Mouse (Mus musculus): ENCODE results near the gene Iqch. TPM values are rescaled to one million over a fixed set of nuclear protein-coding genes. Genes with fewer than 3 reads are reported as not detected.

Gene Iqch
- total and polyA plus RNA-seq, 2 experiments from 2014 or later = 0.20 TPM; not detected in 1

DNA sequence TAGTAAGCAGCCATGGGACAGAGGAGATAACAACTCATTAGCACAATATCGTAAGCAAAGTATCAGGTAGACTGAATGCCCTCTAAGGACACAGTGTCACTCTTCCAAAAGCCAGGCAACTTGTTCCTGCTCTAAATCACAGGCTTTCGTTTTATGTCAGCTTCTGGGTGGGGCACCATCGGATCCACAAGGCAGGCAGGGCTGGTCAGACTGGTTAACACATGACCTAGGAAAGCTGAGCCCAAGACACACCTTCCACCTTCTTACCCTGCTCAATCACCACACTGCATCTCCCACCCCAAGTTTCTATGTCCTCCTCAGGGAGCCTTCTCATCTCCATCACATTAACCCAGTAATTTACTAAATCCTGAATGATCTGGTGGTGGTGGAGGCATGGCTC lies 136.7 kb downstream of the Iqch start:
- WGBS = 88% methylated on average over 3 of the region's 3 CpGs
- ATAC-seq (ENCODE audit: low FRiP score) = no peak
- no peaks in the 10 kb centered on the region for H3K9me3 ChIP-seq (ENCODE audit: low read length)
- H3K4me2 ChIP-seq (ENCODE audit: low read depth, low read length, poor library complexity, severe bottlenecking) = no peak overlapping the region
- no peak overlapping the region for H3K9ac ChIP-seq (replicated peaks; ENCODE audit: low read length, poor library complexity, severe bottlenecking)
- no peak overlapping the region for H3K27ac ChIP-seq (ENCODE audit: low read depth, low read length)
- no peak for TF ChIP-seq CTCF (IDR thresholded peaks at IDR 0.05)
- DNase-seq (ENCODE audit: low spot score) = no peak
- H3K27me3 ChIP-seq (ENCODE audit: insufficient read depth, low read length) = no peaks in the 10 kb centered on the region
- H3K4me3 ChIP-seq (ENCODE audit: low read depth, low read length) = no peak overlapping the region
- no peaks in the 10 kb centered on the region for H3K36me3 ChIP-seq (ENCODE audit: insufficient read depth, low read length)
- no peaks in the 10 kb centered on the region for H3K4me1 ChIP-seq (ENCODE audit: insufficient read depth, low read length)

DNA sequence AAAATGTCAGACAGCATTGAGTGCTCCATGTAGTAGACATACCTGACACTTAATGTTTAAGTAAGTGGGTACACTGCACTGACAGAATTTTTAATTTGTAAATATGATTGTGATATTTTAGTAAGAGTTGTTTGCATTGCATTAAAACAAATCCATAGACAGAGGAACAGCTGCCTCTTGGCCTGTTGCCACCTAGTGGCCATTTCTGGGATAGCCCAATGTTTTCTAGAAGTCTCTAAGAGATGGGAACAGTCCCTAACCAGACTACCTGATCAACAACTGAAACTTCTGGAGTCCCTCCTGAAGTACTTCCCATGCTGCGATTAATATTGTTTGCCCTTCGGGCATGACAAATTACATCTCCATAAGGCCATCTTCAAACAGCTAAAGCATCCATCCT lies 140.0 kb downstream of the Iqch start:
- peak; percentile 85 for DNase-seq (ENCODE audit: low spot score)
- H3K27ac ChIP-seq (ENCODE audit: low read depth, low read length) = no peak overlapping the region
- no peak overlapping the region for H3K4me2 ChIP-seq (ENCODE audit: low read depth, low read length, poor library complexity, severe bottlenecking)
- no peak overlapping the region for H3K9ac ChIP-seq (replicated peaks; ENCODE audit: low read length, poor library complexity, severe bottlenecking)
- 60% methylated on average over 2 of the region's 2 CpGs for WGBS
- TF ChIP-seq CTCF (IDR thresholded peaks at IDR 0.05) = peak; percentile 90
- ATAC-seq (ENCODE audit: low FRiP score) = no peak
- no peak overlapping the region for H3K4me3 ChIP-seq (ENCODE audit: low read depth, low read length)
- H3K4me1 ChIP-seq (ENCODE audit: insufficient read depth, low read length) = no peaks in the 10 kb centered on the region
- H3K36me3 ChIP-seq (ENCODE audit: insufficient read depth, low read length) = no peaks in the 10 kb centered on the region
- no peaks in the 10 kb centered on the region for H3K27me3 ChIP-seq (ENCODE audit: insufficient read depth, low read length)
- no peaks in the 10 kb centered on the region for H3K9me3 ChIP-seq (ENCODE audit: low read length)

DNA sequence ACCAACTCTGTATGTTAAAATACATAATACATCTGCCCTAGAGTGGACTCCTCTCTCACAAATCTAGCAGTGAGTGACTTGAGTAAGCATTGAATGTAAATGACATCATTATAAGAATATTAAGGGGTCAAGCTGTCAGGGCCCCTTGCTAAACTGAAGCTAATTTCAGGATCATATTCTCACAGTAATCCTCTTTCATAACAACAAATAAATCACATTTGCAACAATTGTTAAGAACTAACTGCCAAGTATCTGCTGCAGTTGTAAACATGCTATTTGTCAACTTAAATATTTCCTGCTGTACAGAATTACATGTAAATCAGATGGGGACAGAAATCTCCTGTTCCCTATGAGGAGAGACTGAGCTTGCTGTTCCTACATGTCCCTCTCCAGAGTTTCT lies 145.9 kb downstream of the Iqch start:
- Histone ChIP-seq H3K27me3 (ENCODE audit: insufficient read depth, low read length) (no peaks in the 10 kb centered on the region), H3K4me3 (ENCODE audit: low read depth, low read length) (no peak overlapping the region), H3K4me2 (ENCODE audit: low read depth, low read length, poor library complexity, severe bottlenecking) (no peak overlapping the region), H3K36me3 (ENCODE audit: insufficient read depth, low read length) (no peaks in the 10 kb centered on the region), H3K4me1 (ENCODE audit: insufficient read depth, low read length) (no peaks in the 10 kb centered on the region), H3K9me3 (ENCODE audit: low read length) (no peaks in the 10 kb centered on the region), H3K27ac (ENCODE audit: low read depth, low read length) (no peak overlapping the region), H3K9ac (replicated peaks; ENCODE audit: low read length, poor library complexity, severe bottlenecking) (no peak overlapping the region)
- TF ChIP-seq CTCF (IDR thresholded peaks at IDR 0.05) = no peak
- ATAC-seq (ENCODE audit: low FRiP score) = no peak
- DNase-seq (ENCODE audit: low spot score) = no peak

DNA sequence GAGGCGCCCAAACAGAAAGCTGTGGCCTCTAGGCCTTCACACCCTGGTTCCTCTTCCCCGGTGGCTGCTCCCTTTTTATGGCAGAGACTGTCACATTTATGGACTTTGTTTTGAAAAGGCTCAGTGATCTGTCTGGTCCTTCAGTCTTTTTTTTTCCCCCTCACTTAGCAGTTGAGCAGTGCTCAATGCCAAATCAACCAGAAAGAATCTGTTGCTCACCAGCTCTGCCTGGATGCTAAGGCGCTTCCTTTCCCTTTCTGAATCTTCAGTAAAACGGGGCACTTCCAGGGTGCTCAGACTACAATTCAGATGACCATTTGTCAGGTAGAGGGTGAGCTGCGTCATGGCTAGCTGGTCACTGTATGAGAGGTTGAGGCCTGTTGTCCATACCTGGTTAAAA lies 148.0 kb downstream of the Iqch start:
- Histone ChIP-seq H3K27me3 (ENCODE audit: insufficient read depth, low read length) (no peaks in the 10 kb centered on the region), H3K4me3 (ENCODE audit: low read depth, low read length) (no peak overlapping the region), H3K27ac (ENCODE audit: low read depth, low read length) (no peak overlapping the region), H3K9ac (replicated peaks; ENCODE audit: low read length, poor library complexity, severe bottlenecking) (no peak overlapping the region), H3K4me1 (ENCODE audit: insufficient read depth, low read length) (no peaks in the 10 kb centered on the region), H3K4me2 (ENCODE audit: low read depth, low read length, poor library complexity, severe bottlenecking) (no peak overlapping the region), H3K36me3 (ENCODE audit: insufficient read depth, low read length) (no peaks in the 10 kb centered on the region), H3K9me3 (ENCODE audit: low read length) (no peaks in the 10 kb centered on the region)
- no peak for ATAC-seq (ENCODE audit: low FRiP score)
- no peak for TF ChIP-seq CTCF (IDR thresholded peaks at IDR 0.05)
- no peak for DNase-seq (ENCODE audit: low spot score)
- WGBS = 86% methylated on average over 5 of the region's 5 CpGs

DNA sequence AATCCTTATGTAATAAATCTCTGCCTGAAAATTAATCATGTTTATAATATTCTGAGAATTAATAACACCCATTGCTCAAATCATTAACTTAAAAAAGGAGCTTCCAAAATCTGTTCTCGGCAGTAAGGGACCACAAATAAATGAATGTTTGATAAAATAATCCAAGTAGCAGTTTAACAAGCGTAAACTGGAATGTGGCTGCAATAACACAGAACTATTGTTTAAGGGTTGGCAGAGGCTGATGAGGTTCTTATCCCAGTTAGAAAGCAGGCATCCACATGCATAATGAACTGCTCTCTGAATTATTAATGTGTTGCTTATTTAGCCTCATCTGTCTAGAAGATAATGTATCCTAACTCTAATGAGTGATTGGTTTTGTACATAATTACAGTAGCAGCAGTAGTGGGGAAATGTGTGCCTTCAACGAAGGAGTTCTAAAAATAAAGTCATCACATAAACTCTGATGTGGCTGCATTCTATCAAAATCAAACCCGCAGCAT lies 151.7 kb downstream of the Iqch start:
- Histone ChIP-seq H3K27me3 (ENCODE audit: insufficient read depth, low read length) (no peaks in the 10 kb centered on the region), H3K4me2 (ENCODE audit: low read depth, low read length, poor library complexity, severe bottlenecking) (no peak overlapping the region), H3K4me1 (ENCODE audit: insufficient read depth, low read length) (no peaks in the 10 kb centered on the region), H3K9ac (replicated peaks; ENCODE audit: low read length, poor library complexity, severe bottlenecking) (no peak overlapping the region), H3K36me3 (ENCODE audit: insufficient read depth, low read length) (no peaks in the 10 kb centered on the region), H3K9me3 (ENCODE audit: low read length) (no peaks in the 10 kb centered on the region), H3K27ac (ENCODE audit: low read depth, low read length) (no peak overlapping the region), H3K4me3 (ENCODE audit: low read depth, low read length) (no peak overlapping the region)
- DNase-seq (ENCODE audit: low spot score) (peak; percentile 22), ATAC-seq (ENCODE audit: low FRiP score) (no peak)
- WGBS = 44% methylated on average over 4 of the region's 4 CpGs
- TF ChIP-seq CTCF (IDR thresholded peaks at IDR 0.05) = no peak

DNA sequence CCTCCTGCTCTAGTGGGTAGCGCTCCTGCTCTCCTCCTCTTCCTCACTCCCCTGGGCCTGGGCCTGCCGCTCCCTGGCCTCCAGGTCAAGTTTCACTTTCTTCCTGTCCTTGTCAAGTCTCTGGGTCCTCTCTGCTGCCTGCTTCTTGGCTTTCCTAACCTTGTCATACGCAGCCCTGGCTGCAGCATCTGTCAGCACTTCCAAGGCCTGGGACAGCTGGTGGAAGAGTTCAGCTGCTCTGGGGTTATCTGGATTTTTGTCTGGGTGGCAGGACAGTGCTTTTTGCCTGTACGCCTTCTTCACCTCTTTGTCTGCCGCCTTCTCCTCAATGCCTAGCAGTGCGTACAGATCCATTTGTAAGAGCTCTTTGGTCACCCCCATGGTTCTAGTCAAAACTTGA lies 158.6 kb downstream of the Iqch start:
- DNase-seq (ENCODE audit: low spot score) (no peak), ATAC-seq (ENCODE audit: low FRiP score) (no peak)
- Histone ChIP-seq H3K9me3 (ENCODE audit: low read length) (no peaks in the 10 kb centered on the region), H3K4me3 (ENCODE audit: low read depth, low read length) (no peak overlapping the region), H3K27ac (ENCODE audit: low read depth, low read length) (no peak overlapping the region), H3K9ac (replicated peaks; ENCODE audit: low read length, poor library complexity, severe bottlenecking) (no peak overlapping the region), H3K36me3 (ENCODE audit: insufficient read depth, low read length) (no peaks in the 10 kb centered on the region), H3K27me3 (ENCODE audit: insufficient read depth, low read length) (no peaks in the 10 kb centered on the region), H3K4me2 (ENCODE audit: low read depth, low read length, poor library complexity, severe bottlenecking) (no peak overlapping the region), H3K4me1 (ENCODE audit: insufficient read depth, low read length) (no peaks in the 10 kb centered on the region)
- no peak for TF ChIP-seq CTCF (IDR thresholded peaks at IDR 0.05)
- WGBS = 86% methylated on average over 6 of the region's 6 CpGs
